Mouse (Mus musculus) gastrocnemius, postnatal 14 days (tissue): ENCODE data around the gene Tead1. TPM values are rescaled to one million over a fixed set of nuclear protein-coding genes. Genes with fewer than 3 reads are reported as not detected.

Source experiments
- DNase-seq: peaks from one replicate; pipeline ENCODE4 v3.0.0; 2021; ENCODE audit warnings: mixed read lengths
- intact Hi-C: fragments of 180-260 bp; cut with DNase I; formaldehyde crosslinking; loops from one replicate; pipeline ENCODE4 v1.15.1; 2025; ENCODE audit warnings: low total_unique reads
- total RNA-seq, 2 experiments: library from RNA; stranded (reverse); gene quantifications; 2 replicates each; pipeline ENCODE4 v1.2.3; 2021

Gene Tead1
- total RNA-seq, 2 experiments from 2014 or later: 106 to 120 TPM

GRCm38 (mm10) chr7:112836076-112836475, 157.0 kb downstream of the Tead1 start:
- intact Hi-C loops: no loop called here
- DNase-seq: no peak

- intact Hi-C loops: no loop called here
- no peak for DNase-seq
These were observed 159.0 kb downstream of the Tead1 start for GRCm38 (mm10) chr7:112838131-112838530.

GRCm38 (mm10) chr7:112840351-112840750, 161.2 kb downstream of the Tead1 start:
- DNase-seq: no peak
- intact Hi-C loops: no loop called here

- DNase-seq: no peak
- intact Hi-C loops: no loop called here
These were observed 161.8 kb downstream of the Tead1 start for GRCm38 (mm10) chr7:112840890-112841289.

GRCm38 (mm10) chr7:112841484-112841883, 162.4 kb downstream of the Tead1 start:
- DNase-seq: no peak
- intact Hi-C loops: no loop called here

- intact Hi-C loops: no loop called here
- DNase-seq: no peak
These were observed 162.8 kb downstream of the Tead1 start for GRCm38 (mm10) chr7:112841886-112842285.

- DNase-seq: no peak
- intact Hi-C loops: no loop called here
These were observed 172.2 kb downstream of the Tead1 start for GRCm38 (mm10) chr7:112851281-112851744.

GRCm38 (mm10) chr7:112852149-112852839, 173.2 kb downstream of the Tead1 start:
- intact Hi-C loops: no loop called here
- no peak for DNase-seq

- no peak for DNase-seq
- intact Hi-C loops: no loop called here
These were observed 174.7 kb downstream of the Tead1 start for GRCm38 (mm10) chr7:112853857-112854256.

- DNase-seq: no peak
- intact Hi-C loops: no loop called here
These were observed 175.4 kb downstream of the Tead1 start for GRCm38 (mm10) chr7:112854516-112854915.

- no peak for DNase-seq
- intact Hi-C loops: no loop called here
These were observed 176.3 kb downstream of the Tead1 start for GRCm38 (mm10) chr7:112855419-112855818.

- peak; percentile 52 for DNase-seq
- intact Hi-C loops: no loop called here
These were observed 177.0 kb downstream of the Tead1 start for GRCm38 (mm10) chr7:112856121-112856571.

GRCm38 (mm10) chr7:112856583-112856982, 177.5 kb downstream of the Tead1 start:
- DNase-seq: no peak
- intact Hi-C loops: no loop called here

- DNase-seq: no peak
- intact Hi-C loops: loop anchor here (10.0 kb wide), 1 partner anchor 175 kb away; no protein-coding TSS in a partner anchor
These were observed 180.8 kb downstream of the Tead1 start for GRCm38 (mm10) chr7:112859887-112860286.

- intact Hi-C loops: loop anchor here (10.0 kb wide), 1 partner anchor 177 kb away; no protein-coding TSS in a partner anchor
- DNase-seq: no peak
These were observed 183.0 kb downstream of the Tead1 start for GRCm38 (mm10) chr7:112862086-112862485.

GRCm38 (mm10) chr7:112864188-112864587, 185.1 kb downstream of the Tead1 start:
- no peak for DNase-seq
- intact Hi-C loops: loop anchor here (10.0 kb wide), 1 partner anchor 179 kb away; no protein-coding TSS in a partner anchor

GRCm38 (mm10) chr7:112865739-112866138, 186.6 kb downstream of the Tead1 start:
- intact Hi-C loops: loop anchor here (5.0 to 10.0 kb wide), 3 partner anchors 181 to 468 kb away; no protein-coding TSS in a partner anchor
- peak; percentile 58 for DNase-seq

GRCm38 (mm10) chr7:112868551-112869465, 189.7 kb downstream of the Tead1 start:
- DNase-seq: peak; percentile 43
- intact Hi-C loops: loop anchor here (5.0 to 10.0 kb wide), 3 partner anchors 184 to 472 kb away; no protein-coding TSS in a partner anchor

- DNase-seq: no peak
- intact Hi-C loops: no loop called here
These were observed 192.6 kb downstream of the Tead1 start for GRCm38 (mm10) chr7:112871752-112872151.
